Mouse (Mus musculus) hematopoietic stem cell, adult 5-6 weeks (primary cell): Measurements from ENCODE around the gene Rps3. TPM values are rescaled to one million over a fixed set of nuclear protein-coding genes. Genes with fewer than 3 reads are reported as not detected.
"Not testable (repeated sequence)": the region's sequence is repeated elsewhere in the genome, so short reads cannot be mapped to it uniquely, and the experiment has no call there.

Experiments
- ATAC-seq, 2 experiments: fragments of 125-278 bp in 1 of 2; replicated peaks in 1 of 2; 2 replicates each; pipeline ENCODE4 v1.8.0; 2016 to 2017; ENCODE audit warnings: inconsistent platforms in 2 of 2, mild to moderate bottlenecking in 2 of 2, moderate number of reproducible peaks in 2 of 2, low read depth in 1 of 2, moderate TSS enrichment in 1 of 2; ENCODE audit not compliant: low FRiP score in 2 of 2, poor library complexity in 2 of 2, severe bottlenecking in 2 of 2, insufficient read depth in 1 of 2, low TSS enrichment in 1 of 2
- total RNA-seq: library from RNA; stranded (forward); fragments of 172-1452, 232-1000 nt; gene quantifications from 2 replicates; pipeline ENCODE4 v1.2.3, GENCODE M21; 2017

Rps3 gene
- 2,540 and 2,778 TPM in 2 replicates for total RNA-seq

GRCm38 (mm10) chr7:99483271-99483923, at the start of gene Rps3:
Gene Rps3, minus strand, starts transcription at chr7:99483738.
- peak; percentile 95 for ATAC-seq

DNA sequence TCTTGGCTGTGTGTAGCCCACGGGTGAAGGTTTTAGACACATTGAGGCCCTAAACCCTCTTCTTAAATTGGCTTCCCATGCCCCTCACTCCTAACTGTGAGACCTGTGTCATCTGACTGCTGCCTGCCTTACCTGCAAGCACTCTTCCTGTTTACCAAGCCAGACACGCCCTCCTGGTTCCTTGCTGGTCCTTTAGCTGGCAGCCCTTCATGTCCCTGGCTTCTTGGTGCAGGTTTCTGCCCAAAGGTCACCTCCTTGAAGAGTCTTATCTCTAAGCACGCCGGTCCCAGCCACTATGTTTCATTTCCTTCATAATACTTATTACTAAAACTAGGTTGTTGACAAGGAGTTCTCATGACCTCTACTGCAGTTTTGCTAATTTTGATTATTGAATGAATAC, 49.0 kb upstream of the Rps3 start:
- ATAC-seq: no peak

DNA sequence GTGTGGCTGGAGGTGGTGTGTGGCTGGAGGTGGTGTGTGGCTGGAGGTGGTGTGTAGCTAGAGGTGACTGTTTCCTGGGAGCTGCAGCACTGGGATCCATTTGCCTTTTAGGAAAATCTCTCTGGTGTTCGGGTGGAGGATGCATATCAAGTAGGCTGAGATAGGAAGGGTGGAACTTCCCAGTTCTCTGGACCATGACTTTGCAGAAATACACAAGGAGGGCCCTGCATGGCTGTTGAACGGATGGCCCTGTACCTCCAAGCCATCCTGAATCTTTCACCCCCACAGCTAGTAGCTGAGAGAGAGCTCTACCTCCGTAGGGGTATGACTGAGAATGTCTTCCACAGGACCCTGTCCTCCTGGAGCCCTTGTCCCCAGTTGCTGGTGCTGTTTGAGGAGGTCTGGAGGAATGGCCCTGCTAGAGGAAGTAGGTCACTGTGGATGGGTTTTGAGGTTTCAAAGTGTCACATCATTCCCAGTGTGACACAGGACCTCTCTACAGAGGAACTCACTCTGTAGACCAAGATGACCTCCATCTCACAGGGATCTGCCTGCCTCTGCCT, 48.0 kb upstream of the Rps3 start:
- ATAC-seq: no peak

- ATAC-seq: no peak
Observed at GRCm38 (mm10) chr7:99529410-99529809, 45.9 kb upstream of the Rps3 start.

DNA sequence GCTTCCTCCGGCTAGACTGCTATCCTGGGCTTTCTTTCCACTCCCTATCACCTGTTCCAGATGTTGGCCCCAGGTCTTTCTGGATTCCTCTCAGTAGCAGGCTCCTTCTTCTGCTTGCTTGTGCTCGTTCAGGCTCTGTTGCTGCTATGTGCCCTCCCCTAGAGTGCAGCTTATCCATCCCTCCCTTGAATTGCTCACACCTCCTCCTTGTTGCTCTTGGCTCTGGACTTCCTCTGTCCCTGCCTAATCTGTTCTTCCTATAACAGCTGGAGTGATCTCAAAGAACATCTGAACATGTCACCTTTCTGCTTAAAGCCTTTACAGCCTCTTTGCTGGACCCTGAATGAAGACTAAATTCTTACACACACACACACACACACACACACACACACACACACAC, 45.0 kb upstream of the Rps3 start:
- ATAC-seq: no peak

GRCm38 (mm10) chr7:99523837-99524236, 40.3 kb upstream of the Rps3 start:
- no peak for ATAC-seq

GRCm38 (mm10) chr7:99523121-99523520, 39.6 kb upstream of the Rps3 start:
- no peak for ATAC-seq

DNA sequence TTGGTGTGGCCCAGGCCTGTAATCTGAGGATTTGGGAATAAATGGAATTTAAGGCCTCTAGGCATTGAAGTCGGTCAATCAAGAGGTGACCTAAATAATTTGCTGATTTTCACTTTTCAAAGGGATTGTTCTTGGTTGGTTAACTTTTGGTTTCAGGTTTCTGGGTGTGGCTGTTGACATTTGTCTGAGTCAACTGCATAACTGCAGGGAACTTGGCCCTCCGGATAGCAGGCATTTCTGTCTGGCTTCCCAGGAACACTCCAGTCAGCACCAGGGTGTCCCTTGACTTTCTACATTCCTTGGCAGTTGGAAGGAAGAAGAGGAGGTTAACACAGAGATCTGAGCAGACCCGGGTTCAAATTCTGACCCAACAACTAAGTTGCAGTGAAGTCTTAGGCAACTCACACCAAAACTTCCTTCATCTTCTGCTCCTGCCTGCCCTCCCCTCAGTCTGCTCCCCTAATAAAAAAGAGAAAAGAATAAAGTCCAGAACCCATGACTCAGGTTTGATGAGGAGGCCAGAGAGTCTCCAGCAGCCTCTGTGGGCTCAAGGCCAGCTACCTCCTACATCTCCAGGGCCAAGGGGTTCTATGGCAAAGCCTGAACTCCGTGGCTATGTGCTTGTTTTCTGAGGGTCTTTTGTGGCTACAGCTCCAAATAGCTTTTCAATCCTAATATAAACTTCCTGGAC, 35.6 kb upstream of the Rps3 start:
- ATAC-seq: no peak

DNA sequence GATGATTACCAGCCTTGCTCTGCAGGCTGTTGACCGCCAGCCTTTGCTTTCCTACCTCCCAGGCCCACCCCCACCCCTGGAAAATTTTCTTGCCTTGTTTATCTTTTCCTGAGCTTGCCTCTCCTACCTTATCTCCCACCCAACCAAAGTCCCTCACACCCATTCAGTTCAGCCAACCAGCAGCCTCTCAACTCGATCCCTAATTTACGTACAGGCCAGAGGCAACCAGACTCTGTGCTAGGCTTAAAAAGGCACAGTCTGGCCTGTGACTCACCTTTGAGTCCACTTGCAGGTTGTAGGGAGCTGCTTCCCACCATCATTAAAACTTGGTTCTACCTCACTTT, 33.2 kb upstream of the Rps3 start:
- ATAC-seq: no peak

DNA sequence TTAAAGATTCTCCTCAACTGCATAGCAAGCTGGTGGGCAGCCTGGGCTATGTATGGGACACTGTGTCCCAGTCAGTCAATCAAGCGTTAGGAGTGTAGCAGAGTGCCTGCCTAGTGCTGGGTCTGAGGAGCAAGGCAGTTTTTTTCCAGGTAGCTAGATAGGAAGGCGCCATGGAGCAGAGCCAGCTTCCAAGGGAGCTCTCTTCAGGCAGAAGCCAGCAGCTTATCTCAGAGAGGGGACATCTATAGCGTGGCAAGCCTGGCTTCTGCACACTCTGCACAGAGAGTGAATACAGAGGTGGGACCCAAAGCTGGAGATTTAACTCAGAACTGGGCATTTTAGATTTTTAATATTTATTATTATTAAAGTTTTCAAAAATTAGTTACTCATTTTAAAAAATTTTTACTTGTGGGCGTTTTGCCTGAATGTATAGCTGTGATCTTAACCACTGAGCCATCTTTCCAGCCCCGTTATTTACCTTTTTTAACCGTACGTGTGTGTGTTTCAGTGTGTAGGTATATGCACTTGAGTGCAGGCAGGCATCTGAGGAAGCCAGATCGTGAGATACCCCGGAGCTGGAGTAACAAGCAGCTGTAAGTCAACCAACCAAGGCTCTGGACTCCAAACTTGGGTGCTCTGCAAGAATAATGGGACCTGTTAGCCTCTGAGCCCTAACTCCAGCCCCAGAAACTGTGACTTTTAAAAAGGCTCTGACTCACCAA, 32.7 kb upstream of the Rps3 start:
- no peak for ATAC-seq

- ATAC-seq: no peak; a peak in 1 of 4 replicates
Observed at GRCm38 (mm10) chr7:99510087-99510501, 26.6 kb upstream of the Rps3 start.

- ATAC-seq: not testable (repeated sequence)
Observed at GRCm38 (mm10) chr7:99508187-99508586, 24.6 kb upstream of the Rps3 start.

GRCm38 (mm10) chr7:99504556-99504955, 21.0 kb upstream of the Rps3 start:
- no peak for ATAC-seq

- no peak for ATAC-seq
Observed at GRCm38 (mm10) chr7:99501148-99501547, 17.6 kb upstream of the Rps3 start.

DNA sequence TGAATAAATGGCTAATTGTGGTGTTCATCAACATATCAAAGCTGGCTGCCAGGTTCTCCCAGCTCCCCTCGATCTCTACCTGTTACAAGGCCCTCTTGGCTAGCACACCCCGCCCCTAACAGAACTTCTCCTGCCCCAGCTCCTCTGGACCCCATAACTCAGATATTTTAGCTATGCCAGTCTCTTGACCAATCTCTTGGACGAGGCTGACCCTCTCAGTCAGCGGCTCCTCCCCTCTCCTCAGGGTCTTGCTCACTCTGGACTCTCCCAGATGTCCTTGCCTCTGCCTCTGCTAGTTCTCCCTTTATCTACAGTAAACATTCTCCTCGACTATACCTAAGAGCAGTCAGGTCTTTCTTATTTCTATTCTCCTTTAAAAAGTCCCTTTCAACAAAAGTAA, 17.1 kb upstream of the Rps3 start:
- ATAC-seq: no peak

- peak; percentile 78 to 84 for ATAC-seq
Observed at GRCm38 (mm10) chr7:99500201-99500600, 16.7 kb upstream of the Rps3 start.

GRCm38 (mm10) chr7:99499128-99499527, 15.6 kb upstream of the Rps3 start:
- ATAC-seq: no peak

- ATAC-seq: no peak
Observed at GRCm38 (mm10) chr7:99489708-99490107, 6.2 kb upstream of the Rps3 start.
